Mouse (Mus musculus): ENCODE data around the gene Rundc3a.

Rundc3a gene

DNA sequence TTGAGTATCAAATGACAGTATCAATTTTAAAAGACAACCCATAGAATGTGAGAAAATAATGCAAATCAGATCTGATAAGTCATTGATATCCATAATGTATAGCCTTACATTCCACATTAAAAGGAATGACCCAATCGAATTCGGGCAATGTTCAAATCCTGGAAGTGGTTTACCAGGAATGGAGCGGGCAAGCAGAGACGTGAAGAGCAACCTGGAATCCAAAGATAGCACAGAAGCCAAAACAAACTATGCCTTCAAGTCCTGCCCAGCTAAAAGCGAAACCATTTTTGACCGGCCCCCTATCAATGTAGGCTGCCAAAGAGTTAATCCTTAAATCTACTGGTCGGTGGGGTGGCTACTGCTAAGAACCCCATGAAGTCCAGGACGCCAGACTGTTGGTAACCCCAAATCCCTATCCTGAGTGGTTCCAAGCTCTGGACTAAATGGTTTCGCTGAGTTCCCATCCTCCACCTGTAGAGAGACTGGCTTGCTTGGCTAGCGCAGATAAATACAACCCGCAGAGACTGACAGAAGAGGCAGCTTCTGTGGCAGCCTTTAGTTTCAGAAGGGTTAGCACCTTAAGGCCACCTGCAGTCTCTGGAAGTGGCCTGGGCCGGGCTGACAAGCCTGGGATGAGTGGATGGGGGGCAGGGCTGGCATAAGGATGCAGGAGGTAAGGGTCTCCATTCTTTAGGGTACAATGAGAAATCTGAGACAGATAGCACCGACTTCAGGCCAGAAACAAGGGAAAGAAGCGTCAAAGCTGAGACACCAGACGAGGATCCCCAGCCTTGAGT, 564 bp upstream of the Rundc3a start:
- no peak for DNase-seq (ENCODE audit: low spot score in 2 of 2)

DNA sequence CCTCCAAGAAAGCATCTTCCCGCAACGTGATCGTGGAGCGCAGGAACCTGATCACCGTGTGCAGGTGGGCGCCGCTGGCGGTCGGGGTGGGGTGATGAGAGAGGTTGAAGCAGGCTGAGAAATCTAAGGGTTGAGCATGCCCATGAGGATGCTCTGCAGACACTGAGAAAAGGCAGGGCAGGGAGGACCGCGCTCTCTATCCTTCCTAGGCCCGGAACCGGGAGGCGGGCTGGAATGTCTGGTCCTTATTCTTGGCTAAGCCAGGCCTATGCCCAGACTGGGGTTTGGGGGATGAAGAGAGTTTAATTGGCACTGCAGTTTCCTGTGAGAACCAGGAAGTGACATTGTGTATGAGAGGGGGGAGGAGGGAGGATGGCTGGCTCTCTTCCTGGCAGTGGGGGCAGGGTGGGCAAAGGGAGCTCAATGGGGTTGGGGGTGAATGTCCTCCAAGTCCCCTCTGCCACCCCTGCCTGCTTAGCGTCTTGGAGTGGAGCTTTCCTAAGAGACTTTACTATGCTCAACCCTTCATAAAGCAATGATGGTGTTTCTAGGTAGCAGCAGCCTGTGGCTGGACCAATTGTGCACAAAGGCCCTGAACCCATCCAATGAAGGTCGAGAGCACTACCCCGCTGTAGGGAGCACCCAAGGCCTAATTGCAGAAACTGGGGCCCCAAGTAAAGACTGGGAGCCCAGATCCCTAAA, 667 bp downstream of the Rundc3a start:
- peak in 1 of 2 experiments; percentile 46 for DNase-seq (ENCODE audit: low spot score in 2 of 2)

DNA sequence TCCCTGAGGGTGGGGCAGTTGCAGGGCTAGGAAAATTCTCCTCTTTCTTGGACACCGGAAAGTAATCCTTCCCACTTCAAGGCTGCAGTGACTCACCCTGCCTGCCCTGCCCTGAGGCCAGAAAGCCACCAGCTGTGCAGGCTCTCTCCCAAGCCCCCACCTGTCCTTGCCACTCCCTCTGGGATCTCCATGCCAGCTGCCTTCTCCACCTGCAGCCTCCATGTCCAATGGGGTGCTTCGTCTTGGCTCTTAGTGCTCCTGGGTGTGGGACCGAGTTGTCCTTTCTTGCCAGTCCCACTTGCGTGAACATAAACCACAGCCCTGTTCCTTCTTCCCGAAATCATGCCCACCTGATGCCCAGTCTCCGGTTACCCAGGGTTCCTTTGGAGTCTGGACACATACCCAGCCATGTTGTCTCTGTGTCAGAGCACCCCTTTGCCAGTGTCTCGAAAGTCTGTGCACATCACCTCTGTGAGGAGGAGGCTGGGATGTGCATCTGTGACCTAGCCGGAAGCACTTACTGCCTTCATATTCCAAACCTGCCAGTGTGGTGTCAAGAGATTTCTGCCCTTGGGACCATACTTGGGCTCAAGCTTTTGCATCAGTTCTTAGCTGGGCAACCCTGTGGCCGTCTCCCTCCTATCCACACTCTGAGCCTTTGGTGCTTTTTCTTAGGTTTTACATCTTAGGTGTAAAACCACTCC, 1.4 kb downstream of the Rundc3a start:
- DNase-seq (ENCODE audit: low spot score in 2 of 2), result peak in 1 of 2 experiments; percentile 21

DNA sequence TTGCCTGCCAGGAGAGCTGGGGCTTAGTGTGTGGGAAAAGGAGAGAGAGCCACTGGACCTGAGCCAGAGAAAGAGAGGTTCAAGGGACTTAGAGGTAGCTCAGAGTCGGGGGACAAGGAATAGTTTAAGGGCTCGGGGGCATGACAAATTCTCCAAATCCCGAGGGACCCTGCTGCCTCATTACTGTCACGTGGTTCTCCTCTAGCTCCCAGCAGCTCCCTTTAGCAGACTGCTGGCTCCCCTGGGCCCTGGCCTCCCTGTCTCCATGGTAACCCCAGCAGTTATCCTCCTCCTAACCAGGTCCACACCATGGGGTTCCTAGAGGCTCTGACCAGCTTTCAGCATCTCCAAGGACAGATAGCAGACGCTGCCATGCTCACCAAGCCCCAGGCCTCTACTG, 2.0 kb downstream of the Rundc3a start:
- peak in 1 of 2 experiments; percentile 22 for DNase-seq (ENCODE audit: low spot score in 2 of 2)

DNA sequence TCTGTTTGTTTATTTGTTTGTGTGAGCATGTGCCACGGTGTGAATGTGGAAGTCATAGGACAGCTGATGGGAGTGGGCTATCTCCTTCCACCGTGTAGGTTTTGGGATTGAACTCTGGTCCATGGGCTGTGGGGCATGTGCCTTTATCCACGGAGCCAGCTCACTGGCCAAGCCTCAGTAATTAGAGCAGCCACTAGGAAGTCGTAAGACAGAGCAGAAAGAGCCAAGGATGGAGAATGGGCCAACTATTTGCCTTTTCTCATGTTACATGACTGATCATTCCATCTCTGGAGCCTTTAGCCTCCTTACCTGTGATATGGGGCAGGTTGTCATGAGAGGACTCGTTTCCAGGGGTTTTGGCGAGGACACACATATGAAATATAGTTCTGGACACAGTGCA, 3.1 kb downstream of the Rundc3a start:
- peak in 1 of 2 experiments; percentile 41 for DNase-seq (ENCODE audit: low spot score in 2 of 2)

DNA sequence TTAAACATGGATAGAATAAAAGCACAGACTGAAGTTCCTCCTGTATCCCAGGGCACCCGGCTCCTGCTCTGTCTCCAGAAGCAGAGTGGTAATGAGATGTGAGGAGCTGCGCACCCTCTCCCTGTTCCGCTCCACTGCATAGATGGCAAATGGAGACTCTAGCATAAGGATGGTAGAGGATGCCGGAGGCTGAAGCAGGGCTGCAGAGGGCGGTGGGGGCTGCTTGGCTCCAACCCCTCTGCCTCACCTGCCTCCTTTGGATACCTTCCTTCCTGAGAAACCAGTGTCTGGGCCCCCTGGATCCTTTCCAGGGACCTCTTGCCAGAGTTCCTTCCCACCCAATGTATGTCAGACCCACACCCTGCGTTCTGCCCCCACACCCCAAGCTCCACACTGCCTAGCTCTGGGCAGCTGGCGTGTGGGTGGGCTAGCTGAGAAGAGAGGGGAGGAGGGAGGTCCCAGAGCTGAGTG, 3.5 kb downstream of the Rundc3a start:
- DNase-seq (ENCODE audit: low spot score in 2 of 2), result peak in 1 of 2 experiments; percentile 60

DNA sequence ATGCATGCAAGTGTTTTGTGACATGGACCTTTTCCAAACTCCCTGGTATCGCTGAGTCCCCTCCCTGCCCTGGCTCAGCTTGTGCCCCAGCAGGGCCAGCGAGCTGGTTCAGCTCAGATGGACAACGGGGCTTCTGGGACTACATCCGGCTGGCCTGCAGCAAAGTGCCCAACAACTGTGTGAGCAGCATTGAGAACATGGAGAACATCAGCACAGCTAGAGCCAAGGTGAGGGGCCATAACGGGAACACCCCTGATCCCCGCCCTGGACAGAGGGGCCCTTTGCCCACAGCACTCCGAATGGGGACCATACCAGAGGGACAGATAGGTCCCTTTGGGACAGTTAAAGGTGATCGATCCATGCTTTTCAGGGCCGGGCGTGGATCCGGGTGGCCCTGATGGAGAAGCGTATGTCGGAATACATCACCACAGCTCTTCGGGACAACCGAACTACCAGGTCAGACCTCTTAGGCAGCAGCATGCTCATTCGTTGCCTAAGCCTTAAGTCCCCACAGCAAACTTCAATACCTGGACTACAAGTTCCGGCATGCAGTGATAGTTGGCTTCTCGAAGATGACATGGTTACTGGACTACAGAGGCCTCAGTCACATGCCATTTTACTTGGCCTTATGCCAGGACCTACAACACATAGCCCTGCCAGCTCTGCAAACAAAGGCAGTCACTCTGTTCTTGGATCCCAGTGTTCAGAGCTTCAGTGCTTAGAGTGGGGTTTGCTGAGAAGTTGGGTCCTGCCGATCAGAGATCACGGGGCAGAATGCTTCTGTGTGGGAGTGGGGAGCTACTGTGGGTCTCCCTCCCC, 5.0 kb downstream of the Rundc3a start:
- peak in 1 of 2 experiments; percentile 33 for DNase-seq (ENCODE audit: low spot score in 2 of 2)

DNA sequence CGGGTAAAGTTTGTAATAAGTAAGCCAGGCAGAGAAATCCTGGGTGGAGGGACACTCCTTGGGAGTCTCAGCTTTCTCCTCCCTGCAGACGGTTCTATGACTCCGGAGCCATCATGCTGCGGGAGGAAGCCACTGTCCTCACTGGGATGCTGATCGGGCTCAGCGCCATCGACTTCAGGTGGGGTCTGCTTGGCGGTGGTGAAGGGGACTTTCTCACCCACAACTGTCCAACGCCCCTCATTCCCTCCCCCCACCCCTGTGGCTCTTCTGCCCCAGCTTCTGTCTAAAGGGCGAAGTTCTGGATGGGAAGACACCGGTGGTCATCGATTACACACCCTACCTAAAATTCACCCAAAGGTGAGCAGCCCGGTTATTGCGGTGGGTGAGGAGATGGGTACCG, 5.9 kb downstream of the Rundc3a start:
- DNase-seq (ENCODE audit: low spot score in 2 of 2), result no peak

DNA sequence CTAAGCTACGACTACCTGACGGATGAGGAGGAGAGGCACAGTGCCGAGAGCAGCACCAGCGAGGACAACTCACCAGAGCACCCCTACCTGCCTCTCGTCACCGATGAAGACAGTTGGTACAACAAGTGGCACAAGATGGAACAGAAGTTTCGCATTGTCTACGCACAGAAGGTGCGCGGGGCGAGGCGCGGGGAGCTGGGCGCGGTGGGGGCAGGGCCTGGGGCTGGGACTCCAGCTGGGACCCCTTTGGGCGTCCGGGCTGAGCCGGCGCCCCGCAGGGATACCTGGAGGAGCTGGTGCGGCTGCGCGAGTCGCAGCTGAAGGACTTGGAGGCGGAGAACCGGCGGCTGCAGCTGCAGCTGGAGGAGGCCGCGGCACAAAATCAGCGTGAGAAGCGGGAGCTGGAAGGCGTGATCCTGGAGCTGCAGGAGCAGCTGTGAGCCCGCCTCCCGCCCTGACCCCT, 6.4 kb downstream of the Rundc3a start:
- peak in 1 of 2 experiments; percentile 25 for DNase-seq (ENCODE audit: low spot score in 2 of 2)

DNA sequence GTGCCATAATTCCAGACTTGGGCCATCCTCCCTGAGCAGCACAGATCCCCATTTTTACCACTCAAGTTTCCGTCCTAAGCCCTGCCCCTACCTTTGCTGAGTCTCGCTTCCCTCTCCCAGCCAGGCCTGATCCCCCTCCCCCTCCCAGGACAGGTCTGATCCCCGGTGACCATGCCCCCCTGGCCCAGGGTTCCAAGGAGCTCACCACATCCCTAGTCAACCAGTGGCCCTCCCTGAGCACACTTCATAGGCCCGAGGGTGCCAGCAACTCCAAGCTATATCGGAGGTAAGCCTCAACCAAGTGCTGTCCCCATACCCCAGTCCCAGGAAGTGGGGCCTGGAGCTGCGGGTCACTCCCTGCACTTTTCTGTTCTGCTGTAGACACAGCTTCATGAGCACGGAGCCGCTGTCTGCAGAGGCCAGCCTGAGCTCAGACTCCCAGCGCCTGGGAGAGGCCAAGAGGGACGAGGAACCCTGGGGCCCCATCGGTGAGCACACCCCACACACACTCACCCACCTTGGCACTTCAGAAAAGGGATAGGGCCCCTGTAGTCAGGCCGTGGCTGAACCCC, 7.4 kb downstream of the Rundc3a start:
- DNase-seq (ENCODE audit: low spot score in 2 of 2), result no peak

DNA sequence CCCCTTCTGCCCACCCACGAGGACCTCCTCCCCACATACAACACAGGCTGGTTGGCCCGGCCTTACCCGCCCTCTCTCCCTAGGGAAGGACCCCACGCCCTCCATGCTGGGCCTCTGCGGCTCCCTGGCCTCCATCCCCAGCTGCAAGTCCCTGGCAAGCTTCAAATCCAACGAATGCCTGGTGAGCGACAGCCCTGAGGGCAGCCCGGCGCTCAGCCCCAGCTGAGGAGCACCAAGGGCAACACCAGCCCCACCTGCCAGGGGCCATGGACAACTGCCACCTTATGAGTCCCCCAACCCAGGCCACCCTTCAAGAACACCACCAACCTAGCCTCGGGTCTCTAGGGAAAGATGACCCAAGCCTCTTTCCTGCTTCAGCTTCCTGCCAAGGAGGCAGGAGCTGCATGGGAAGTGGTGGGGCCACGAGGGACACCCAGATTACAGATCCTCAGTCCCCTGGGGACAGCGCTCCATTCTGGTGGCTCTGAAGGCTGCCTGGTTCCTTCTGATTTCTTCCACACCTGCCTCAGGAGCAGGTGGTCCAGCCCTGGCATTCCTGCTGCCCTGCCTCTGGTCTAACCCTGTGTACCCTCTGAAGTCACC, 8.8 kb downstream of the Rundc3a start:
- DNase-seq (ENCODE audit: low spot score in 2 of 2), result no peak

DNA sequence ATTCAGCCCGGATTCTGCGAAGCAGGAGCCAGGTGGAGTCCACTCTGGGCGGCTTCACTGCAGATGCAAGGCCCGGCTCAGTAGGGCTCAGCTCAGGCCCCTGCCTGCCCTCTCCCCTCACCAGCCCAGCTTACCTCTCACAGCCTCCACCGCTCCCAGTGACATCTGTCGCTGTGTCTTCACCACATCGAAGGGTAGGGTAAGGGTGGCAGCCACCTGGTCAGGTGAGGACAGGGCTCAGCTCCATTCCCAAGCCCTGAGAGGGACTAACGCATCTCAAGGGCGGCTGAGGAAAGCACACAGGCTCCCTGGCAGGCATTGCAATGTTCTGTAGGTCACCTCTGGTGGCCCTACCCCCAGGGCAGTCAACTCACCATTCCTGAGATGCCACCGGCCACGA, 10.5 kb downstream of the Rundc3a start:
- DNase-seq (ENCODE audit: low spot score in 2 of 2), result no peak

DNA sequence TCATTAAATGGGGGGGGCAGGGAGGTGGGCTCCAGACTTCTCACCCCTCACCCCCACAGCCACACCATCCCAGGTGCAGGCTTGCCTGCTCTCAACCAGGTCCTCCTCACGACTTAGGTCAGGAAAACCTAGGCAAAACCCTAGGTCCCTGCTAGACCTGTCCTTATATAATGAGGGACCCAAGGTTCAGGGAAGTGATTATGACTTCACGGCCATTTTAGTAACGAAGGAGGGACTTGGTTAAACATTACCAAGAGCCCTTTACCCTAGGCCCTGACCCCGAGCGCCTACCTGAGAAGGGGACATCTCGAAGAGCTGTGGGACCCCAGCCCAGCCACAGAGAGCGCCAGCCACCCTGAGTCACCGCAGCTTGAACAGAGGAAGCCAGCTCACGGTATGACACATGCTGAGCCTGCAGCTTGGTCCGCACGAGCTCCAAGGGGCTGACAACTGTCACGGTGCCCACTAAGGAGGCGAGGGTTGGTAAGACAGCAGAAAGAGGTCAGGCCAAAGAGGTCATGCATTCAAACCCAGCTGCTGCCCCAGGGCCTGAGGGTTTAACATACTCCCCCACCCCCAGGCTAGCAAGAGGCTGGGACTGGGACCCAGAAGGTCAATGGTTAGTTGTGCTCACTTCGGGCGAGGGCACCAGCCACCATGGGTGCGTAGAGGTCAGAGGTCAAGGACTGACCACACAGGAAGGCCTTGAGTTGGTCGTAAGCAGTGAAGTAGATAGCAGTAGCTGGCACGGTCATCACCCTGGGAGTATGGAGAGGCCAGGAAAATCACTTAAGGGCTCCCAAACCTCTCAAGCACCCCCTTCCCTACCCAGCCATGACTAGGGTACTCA, 11.2 kb downstream of the Rundc3a start:
- no peak for DNase-seq (ENCODE audit: low spot score in 2 of 2)

DNA sequence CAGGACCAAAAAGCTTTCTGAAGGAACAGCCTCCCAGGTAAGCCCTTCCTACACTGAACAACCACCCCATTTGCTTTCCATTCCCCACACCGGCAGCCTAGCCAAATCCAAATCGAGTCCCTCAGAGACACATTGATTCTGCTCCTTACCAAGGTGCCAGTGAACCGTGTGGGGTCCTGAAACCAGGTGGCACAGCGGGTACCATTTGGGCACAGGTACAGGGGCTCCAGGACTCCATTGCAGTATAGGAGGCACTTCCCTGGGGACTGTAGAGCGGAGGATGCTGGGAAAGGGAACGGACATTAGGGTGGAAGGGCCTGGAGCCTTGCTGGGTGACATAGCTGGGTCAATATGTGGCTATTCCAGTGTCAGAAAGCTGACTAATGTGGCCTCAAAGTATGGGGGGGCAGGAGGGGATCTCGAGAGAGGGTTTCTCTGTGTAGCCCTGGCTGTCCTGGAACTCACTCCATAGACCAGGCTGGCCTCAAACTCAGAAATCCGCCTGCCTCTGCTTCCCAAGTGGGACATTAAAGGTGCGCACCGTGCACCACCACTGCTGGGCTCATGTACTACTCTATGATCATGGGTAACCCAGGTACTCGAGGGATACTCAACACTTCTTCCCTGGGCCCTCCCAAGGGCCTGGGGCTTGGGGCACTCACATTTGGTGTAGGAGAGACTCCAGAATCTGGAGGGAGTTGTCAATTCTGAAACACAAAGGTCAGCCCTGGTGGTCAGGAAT, 12.5 kb downstream of the Rundc3a start:
- no peak for DNase-seq (ENCODE audit: low spot score in 2 of 2)

DNA sequence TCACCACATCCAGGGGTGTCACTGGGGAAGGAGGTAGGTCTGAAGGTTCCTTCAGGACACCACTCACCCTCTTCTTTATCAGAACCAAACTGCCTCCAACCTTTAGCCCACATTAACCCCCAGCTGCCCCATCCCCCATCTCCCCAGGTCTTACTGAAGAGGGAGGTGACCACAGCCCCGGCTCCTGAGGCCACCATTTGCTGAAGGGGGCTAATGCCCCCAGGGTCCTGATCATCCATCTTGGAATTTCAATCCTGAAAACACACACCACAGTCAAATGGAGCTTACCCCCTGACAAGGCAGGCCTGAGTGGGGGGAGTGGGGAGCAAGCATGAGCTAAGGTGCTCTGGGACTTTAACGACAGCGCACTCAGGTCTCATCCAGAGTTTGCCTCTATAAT, 13.2 kb downstream of the Rundc3a start:
- no peak for DNase-seq (ENCODE audit: low spot score in 2 of 2)

DNA sequence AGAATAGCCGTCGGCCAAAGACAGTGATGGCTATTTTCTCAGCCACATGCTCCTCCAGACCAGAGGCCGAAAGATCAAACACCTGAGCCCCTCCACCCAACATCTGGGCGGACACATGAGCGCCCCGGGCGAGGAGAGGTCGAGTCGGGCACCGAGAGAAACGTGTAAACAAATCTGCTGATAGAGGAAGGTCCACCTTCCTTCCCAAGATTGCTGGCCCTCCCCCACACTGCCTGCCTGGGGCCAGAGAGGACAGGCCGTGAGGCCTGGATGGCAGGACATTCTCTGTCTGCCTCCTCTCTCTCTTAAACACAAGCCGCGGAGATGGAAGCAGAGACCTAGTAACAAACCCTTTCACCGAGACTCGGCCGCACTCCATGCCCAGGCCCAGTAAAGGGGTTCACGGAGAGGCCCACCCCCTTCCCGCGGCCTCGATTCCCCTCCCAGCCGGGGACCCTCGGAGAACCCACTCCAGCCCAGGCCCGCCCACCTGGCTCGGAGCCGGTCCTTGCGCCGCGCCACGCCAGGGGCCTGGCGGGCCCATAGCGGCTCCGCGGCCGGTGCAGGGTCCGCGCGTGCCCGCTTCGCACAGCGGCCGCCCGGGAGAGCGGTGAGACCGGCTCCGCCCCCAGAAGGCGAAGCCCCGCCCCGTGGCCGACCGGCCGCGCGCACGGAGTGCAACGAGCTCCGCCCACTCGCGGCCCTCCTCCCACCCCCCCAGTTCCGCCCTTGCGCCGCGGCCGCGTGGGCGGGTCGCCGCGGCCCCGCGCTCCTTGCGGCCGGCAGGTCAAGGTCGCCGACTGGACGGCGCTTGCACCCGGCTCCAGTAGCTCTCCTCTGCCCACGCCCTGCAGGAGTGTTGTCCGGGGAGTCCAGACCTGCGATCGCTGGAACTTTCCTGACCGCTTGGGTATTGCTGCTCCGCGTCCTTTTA, 14.0 kb downstream of the Rundc3a start:
- DNase-seq (ENCODE audit: low spot score in 2 of 2), result peak; percentile 77 to 87

DNA sequence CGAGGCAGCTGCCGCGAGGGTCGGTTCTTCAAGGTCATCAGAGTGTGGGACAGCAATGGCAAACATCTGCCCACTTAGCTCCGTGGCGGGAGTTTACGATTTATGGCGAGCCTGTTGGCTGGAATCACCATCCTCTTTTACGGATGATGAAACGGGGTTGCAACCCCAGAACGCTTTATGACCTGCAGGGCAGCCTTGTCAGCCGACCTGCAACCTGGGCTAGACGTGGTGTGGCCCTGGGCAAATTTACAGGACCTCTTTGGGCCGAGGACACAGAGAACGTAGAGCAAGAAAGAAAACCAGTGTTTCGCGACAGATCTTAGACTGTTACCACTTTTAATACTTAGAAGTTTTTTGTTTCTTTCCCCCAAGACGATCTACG, 14.6 kb downstream of the Rundc3a start, which contains the start of gene Slc25a39:
Gene Slc25a39 (minus strand): TSS at position 113 of the 382 bp plus-strand sequence.
- DNase-seq (ENCODE audit: low spot score in 2 of 2), result no peak
